Mouse (Mus musculus): ENCODE results near the gene Scube2.

DNA sequence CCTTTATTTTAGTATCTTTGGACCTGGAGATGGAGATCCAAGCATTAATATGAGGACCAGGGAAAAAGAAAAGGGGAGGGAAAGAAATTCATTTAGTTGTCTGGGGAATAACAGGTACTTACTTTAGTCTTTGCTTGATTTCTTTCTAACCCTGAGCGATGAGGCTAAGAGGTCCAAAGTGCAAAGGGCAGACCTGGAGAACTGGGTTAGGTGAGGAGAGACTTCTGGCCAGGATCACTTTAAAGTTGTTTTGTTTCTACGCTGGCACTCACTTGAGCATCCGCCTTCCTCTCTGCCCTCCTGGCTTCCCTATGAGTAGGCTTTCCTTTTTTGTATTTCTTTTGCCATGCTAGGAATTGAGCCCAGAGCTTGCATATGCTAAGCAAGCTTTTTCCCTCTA is 109.2 kb downstream of the Scube2 start:
- TF ChIP-seq CTCF (IDR thresholded peaks at IDR 0.05; ENCODE audit: low read depth, low read length) (no peak), POLR2A (IDR thresholded peaks at IDR 0.05; ENCODE audit: borderline replicate concordance, low read depth, low read length) (no peak)
